Mouse (Mus musculus) fat pad, adult 2 months (tissue): ENCODE results near the gene Gpsm3.

Source experiments
- DNase-seq: peaks from one replicate; pipeline ENCODE4 v3.0.0-alpha.2; 2011; ENCODE audit warnings: low read depth, low spot score; ENCODE audit errors: extremely low read depth

The Gpsm3 gene

DNA sequence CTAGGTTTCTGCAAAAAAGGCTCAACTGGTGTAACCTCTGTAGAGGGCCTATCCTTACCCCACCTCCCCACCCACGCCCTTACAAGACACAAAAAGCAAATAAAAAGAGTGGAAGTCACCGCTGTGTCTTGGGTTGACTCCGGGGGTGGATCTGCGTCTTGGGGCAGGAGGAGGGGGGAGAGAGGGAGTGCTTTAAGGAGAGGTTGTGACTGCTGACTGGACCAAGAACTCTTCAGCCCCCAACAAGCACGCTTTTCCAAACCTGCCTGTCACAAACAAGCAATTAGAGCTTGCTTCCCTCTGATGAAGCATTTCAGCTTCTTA is 39.0 kb downstream of the Gpsm3 start:
- no peak for DNase-seq

DNA sequence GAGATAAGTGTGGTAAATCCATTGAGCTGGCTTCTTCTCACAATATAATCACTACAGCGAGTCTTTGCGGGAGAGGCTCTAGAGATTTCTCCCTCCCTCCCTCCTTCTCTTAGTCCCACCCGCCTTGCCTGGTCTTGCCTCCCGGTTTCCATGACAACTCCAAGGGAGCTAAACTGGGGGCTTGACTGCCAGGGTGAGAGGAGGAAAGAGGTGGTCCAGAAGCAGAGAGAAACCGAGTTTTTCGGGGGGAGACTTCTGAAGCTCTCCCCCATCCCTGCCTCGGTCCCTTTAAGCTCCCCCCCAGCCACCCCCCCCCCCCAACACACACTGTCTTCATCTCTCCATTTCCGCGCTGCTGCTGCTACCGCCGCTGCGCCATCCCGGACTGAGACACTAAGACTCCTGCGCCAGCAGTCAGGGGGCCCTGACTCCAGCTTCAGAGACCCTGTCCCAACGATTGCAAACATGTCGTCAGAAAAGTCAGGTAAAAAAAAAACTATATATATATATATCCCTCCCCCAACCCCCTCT is 39.7 kb downstream of the Gpsm3 start, which contains the start of gene Prrt1:
TSS of gene Prrt1 (plus strand) at position 313 of the 531 bp plus-strand sequence.
- no peak for DNase-seq

DNA sequence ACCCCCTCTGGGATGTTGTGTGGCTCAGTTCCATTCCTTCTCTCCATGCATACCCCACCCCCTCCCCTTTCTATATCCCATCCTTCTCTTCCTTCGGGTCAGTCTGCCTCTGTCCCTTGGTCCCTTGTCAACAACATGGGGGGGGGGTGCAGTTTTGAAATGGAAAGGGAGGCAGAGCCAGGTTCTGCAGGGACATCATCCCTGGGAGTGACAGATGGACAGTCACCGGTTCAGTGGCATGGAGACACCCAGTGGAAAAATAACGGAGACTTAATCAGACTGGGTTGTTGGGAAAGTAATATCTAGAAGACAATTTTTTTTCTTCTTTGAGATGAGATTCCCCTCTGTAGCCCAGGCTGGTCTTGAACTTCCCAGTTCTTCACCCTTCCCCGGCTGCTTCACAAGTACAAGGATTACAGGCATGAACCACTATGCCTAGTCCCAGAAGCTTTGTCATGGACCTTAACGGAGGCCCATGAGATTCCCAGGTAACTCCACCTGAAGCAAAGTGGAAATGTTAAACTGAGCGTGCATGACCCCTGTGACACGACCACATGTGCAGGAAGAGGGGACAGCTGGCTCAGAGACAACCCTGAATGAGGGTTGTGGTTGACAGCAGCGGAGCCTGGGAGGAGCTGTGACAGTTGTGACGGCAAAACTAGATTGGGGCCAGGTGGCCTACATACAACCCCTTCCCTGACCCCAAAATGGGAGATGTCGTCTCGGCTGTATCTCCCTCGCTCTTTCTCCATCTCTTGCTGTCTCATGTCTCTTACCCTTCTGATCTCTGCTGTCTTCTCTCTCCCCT is 40.4 kb downstream of the Gpsm3 start:
- no peak for DNase-seq

DNA sequence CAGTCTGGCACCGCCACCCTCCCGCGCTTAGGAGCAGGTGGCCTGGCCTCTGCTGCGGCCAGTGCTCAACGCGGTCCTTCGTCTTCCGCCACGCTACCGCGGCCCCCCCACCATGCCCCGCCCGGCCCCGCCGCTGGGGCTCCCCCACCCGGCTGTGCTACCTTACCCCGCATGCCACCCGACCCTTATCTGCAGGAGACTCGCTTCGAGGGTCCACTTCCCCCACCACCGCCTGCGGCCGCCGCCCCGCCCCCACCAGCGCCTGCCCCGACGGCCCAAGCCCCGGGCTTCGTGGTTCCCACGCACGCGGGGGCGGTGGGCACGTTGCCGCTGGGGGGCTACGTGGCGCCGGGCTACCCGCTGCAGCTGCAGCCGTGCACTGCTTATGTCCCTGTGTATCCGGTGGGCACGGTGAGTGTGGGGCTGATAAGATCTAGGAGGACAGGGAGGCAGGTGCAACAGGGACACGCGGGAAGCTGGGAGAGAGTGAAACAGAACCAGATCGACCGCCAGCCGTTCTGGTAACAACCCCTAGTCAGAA is 41.2 kb downstream of the Gpsm3 start:
- DNase-seq: no peak

DNA sequence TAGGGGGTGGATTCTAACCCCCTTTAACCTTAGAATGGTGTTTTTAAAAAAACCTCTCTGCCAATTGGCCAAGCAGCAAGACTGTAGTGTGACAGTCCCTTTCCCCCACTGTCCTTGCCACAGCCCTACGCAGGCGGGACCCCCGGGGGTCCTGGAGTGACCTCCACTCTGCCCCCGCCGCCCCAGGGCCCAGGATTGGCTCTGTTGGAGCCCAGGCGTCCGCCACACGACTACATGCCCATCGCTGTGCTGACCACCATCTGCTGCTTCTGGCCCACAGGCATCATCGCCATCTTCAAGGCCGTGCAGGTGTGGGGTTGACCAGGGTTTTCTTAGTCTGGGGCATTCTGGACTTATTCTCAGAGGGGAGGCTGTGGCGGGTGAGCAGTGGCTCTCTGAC is 42.0 kb downstream of the Gpsm3 start:
- no peak for DNase-seq

DNA sequence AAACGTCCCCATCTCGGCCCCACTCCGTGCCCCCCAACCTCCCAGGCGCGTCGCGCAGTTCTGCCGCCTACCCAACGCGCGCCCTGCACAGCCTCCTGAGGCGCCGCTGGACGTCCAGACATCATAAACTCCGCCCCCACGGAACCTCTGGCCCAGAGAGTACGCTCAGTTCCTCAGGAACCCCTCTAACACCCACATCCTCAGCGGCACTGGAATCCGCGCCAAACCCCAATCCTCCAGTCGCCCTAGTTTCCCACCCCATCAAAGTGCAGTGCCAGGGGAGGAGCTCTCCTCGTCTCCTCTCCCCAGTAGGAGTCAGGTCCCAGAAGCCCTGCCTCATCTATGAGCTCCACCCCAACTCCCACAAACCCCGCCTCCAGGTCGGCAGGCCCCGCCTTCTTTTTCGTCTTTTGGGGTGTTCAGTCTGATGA is 42.7 kb downstream of the Gpsm3 start:
- DNase-seq: no peak

DNA sequence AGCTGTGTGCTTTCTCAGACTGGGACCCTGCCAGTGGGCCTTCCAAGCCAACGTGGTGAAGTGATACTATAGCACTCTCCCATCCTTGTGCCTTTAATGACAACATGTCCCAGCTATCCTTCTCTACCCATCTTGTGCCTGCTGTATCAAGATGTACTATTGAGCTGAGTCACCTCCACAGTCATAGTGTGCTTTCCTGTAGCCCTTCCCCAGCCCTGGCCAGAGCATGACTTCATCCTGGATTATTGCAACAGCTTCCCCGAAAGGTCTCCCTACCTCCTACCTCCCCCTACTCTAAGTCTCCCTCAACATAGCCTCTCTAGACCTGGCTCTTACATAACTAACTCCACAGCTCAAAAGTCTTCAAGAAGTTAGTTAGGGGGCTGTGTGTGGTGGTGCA is 46.1 kb downstream of the Gpsm3 start:
- DNase-seq: no peak

DNA sequence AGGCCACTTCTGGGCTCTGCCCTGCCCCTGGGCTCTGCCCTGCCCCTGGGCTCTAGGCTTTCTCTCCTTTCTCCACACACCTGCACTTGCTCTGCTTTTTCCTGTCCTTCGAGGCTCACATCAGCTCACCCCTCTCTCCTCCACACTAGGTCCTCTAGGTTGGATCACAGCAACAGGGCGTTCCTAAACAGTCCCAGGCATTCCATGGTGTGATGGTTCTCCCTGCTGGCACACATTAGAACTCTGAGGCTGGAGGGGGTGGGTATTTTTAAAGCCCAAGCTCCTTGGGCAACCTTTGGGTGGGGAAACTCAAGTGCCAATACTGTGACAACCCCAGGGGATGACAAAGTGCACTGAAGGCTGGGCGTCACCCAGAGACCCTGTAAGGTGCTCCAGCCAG is 47.9 kb downstream of the Gpsm3 start:
- no peak for DNase-seq

DNA sequence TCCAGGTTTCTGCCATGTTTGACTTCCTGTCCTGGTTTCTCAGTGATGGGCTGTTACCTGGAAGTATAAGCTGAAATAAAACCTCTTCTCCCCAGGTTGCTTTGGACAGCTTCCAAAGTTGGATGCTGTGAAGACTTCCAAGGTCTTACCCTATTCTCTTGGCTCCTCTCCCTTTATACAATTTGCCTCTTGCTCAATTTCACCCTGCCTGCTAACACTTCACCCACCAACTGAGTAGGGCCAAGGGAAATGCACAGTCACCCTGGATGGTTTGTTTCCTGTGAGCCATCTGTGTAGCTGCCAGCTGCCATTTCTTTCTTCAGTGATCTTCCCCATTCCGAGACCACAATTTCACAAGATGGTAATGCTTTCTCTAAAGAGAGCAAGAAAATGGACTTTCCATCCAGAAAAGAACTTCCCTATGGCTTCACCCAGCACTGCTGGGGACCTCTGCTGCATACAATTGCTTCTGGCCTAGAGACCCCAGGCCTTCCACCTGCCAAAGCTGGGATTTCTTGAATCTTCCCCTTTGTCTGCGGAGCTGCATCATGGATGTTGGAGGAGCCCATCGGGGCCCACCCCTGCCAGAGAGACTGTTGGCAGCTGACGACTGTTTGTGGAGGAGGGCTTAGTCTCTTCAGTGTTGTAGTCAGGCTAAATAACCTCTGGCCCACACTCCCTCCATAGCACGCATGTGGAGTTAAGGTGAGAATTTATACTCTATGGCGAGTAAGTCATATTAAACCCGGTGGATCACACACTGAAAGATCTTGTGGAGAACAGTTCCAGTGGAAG is 50.1 kb downstream of the Gpsm3 start:
- DNase-seq: no peak

DNA sequence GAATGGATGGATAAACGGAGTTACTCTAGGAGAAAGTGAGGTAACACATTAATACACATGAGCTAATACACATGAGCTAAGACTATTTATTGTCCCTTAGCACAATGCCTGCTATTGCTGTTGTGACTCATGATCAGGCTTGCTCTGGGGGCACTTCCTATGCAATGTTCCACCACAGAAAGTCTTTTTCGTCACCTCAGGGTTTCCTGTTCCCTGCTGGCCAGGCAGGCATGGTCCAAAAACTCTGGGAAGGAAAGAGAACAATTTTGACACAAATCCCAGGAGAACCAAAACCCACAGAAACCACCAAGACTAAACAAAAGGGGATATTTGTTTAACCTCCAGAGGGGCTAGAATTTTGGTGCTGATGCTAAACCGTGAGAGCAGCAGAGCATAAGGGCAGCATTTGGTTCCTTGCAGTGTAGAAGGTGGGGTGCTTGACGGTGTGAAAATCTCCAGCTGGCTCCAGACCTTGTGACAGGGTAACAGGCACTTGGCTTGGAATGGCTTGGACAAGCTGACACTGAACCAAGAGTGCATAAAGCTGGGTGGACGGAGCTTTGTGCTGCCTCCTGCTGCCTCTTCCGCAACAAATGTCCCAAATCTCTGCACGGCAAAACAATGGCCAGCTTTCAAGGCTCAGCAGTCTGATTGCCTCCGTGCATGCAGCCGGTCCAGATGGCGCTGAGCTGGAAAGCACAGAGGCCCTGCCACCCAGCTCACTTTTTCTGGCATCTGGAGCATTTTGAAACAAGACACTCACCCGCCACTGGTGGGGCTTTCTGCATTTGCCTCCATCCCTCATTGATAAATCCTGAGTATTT is 51.4 kb downstream of the Gpsm3 start:
- DNase-seq: no peak
